Mouse (Mus musculus) limb, embryonic 13.5 days (tissue): ENCODE data around the gene Gm4201. TPM values are rescaled to one million over a fixed set of nuclear protein-coding genes. Genes with fewer than 3 reads are reported as not detected.
"Not testable (repeated sequence)": the region's sequence is repeated elsewhere in the genome, so short reads cannot be mapped to it uniquely, and the experiment has no call there.

Experiments used
- ATAC-seq: fragments of 200-750 bp; cut with Nextera tagmentation; 2 replicates; pipeline ENCODE4 v1.8.0; 2017; ENCODE audit warnings: low read depth, moderate number of reproducible peaks, moderate TSS enrichment; ENCODE audit not compliant: low FRiP score
- H3K27ac ChIP-seq: fragments of 300-500 bp; sonication (generic); 2 replicates; pipeline ENCODE4 v1.5.1; 2015; ENCODE audit warnings: inconsistent platforms, mild to moderate bottlenecking, moderate library complexity
- H3K27me3 ChIP-seq: fragments of 300-500 bp; sonication (generic); 2 replicates; pipeline ENCODE4 v1.6.1; 2015; ENCODE audit warnings: mild to moderate bottlenecking, inconsistent platforms
- H3K36me3 ChIP-seq: fragments of 300-500 bp; sonication (generic); 2 replicates; pipeline ENCODE4 v1.6.1; 2015; ENCODE audit warnings: inconsistent platforms, mild to moderate bottlenecking, moderate library complexity
- H3K4me1 ChIP-seq: fragments of 300-500 bp; sonication (generic); 2 replicates; pipeline ENCODE4 v1.6.1; 2015; ENCODE audit warnings: inconsistent platforms
- H3K4me2 ChIP-seq: fragments of 300-500 bp; sonication (generic); replicated peaks from 2 replicates; pipeline ENCODE4 v1.6.1; 2015; ENCODE audit warnings: inconsistent platforms, mild to moderate bottlenecking, moderate library complexity
- H3K4me3 ChIP-seq: fragments of 300-500 bp; sonication (generic); 2 replicates; pipeline ENCODE4 v1.5.1; 2015; ENCODE audit warnings: moderate library complexity, mild to moderate bottlenecking, inconsistent platforms
- H3K9ac ChIP-seq: fragments of 300-500 bp; sonication (generic); 2 replicates; pipeline ENCODE4 v1.6.1; 2015; ENCODE audit warnings: mild to moderate bottlenecking, inconsistent platforms
- H3K9me3 ChIP-seq: fragments of 300-500 bp; sonication (generic); 2 replicates; pipeline ENCODE4 v1.6.1; 2016; ENCODE audit warnings: inconsistent platforms
- WGBS: fragments of 180-500 bp; shearing (Covaris S2); methylation state at CpG from one replicate; pipeline ENCODE4 v1.1.7; 2015; 5-methylcytosine and 5-hydroxymethylcytosine counted together
- polyA plus RNA-seq: library from polyadenylated mRNA; unstranded; fragments of >200 nt; fragmentation: Nextera tagmentation; extraction: Ambion mirVana; gene quantifications from 2 replicates; pipeline ENCODE4 v1.2.1, GENCODE M21; 2015

Gm4201 gene
- polyA plus RNA-seq = not detected in 2 replicates

DNA sequence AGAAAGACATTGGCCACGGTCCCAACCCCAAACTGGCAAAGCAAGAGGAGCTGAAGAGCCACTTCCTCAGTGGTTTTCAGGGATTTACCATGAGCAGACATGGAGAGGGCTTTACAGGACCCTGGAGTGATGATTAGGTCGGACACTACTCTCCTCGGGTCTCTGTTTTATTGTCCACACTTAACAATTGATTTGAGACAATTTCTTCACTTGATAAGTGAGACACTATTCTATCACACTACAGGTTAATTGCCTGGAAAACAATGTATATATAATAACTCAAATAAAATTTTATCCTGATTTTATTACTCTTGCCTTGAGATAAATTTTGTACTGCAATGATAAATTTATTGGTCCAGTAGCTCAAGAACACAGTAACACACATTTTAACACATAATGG lies at the start of gene Gm4201:
Gm4201 (minus strand) TSS at position 101 of the 400 bp plus-strand sequence.
- H3K9ac ChIP-seq, H3K9me3 ChIP-seq: not testable (repeated sequence)
- no CpG with 5 or more reads among the region's 3 CpGs for WGBS

DNA sequence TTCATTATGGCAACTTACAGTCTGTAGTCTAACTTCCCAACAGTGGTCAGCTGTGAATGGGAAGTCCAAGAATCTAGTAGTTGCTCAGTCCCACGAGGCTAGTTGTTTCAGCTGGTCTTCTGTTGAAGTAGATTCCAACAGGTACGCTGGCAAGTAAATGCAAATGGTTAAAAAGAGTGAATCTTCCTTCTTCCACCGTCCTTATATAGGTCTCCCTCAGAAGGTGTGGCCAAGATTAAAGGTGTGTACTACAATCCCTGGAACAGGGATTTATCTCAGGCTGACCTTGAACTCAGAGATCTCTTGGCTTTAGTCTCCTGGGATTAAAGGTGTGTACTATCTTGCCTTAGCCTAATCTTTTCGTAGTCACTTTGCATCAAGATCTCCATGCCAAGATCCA lies 22.9 kb upstream of the Gm4201 start, which contains the start of gene Gm4565:
Gm4565 (minus strand) TSS at position 101 of the 400 bp plus-strand sequence.
- H3K4me2 ChIP-seq, H3K36me3 ChIP-seq: not testable (repeated sequence)

More for the DNA sequence above, at the start of gene Gm4201:
- not testable (repeated sequence) for H3K36me3 ChIP-seq, H3K4me2 ChIP-seq, ATAC-seq, H3K4me1 ChIP-seq, H3K27ac ChIP-seq, H3K27me3 ChIP-seq, H3K4me3 ChIP-seq

DNA sequence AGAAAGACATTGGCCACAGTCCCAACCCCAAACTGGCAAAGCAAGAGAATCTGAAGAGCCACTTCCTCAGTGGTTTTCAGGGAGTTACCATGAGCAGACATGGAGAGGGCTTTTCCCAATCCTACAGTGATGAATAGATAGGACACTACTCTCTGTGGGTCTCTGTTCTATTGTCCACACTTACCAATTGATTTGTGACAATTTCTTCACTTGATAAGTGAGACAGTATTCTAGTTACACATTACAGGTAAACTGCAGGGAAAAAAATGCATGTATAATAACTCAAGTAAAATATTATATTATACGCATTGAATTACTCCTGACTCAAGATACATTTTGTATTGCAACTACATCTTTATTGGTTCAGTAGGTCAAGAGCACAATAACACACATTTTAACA lies 30.4 kb downstream of the Gm4201 start, which contains the start of gene Gm8677:
Gm8677 (minus strand) TSS at position 101 of the 400 bp plus-strand sequence.
- H3K27ac ChIP-seq, H3K4me3 ChIP-seq, H3K36me3 ChIP-seq, H3K4me1 ChIP-seq, H3K27me3 ChIP-seq, H3K9ac ChIP-seq, H3K4me2 ChIP-seq, ATAC-seq, H3K9me3 ChIP-seq: not testable (repeated sequence)
- WGBS = no CpG with 5 or more reads among the region's 1 CpGs

More for the DNA sequence above, 22.9 kb upstream of the Gm4201 start, which contains the start of gene Gm4565:
- not testable (repeated sequence) for H3K27ac ChIP-seq, H3K27me3 ChIP-seq, ATAC-seq, H3K9ac ChIP-seq, H3K9me3 ChIP-seq, H3K4me3 ChIP-seq, H3K4me1 ChIP-seq
- WGBS = 81% methylated on average over 2 of the region's 4 CpGs

DNA sequence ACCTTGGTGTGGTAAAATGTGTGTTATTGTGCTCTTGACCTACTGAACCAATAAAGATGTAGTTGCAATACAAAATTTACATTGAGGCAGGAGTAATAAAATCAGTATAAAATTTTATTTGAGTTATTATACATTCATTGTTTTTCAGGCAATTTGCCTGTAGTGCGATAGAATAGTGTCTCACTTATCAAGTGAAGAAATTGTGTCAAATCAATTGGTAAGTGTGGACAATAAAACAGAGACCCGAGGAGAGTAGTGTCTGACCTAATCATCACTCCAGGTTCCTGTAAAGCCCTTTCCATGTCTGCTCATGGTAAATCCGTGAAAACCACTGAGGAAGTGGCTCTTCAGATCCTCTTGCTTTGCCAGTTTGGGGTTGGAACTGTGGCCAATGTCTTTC lies 42.5 kb downstream of the Gm4201 start, which contains the start of gene Vmn1r152:
Vmn1r152 (plus strand) TSS at position 301 of the 400 bp plus-strand sequence.
- not testable (repeated sequence) for H3K9ac ChIP-seq, ATAC-seq, H3K9me3 ChIP-seq, H3K36me3 ChIP-seq, H3K27ac ChIP-seq, H3K4me2 ChIP-seq, H3K4me3 ChIP-seq, H3K27me3 ChIP-seq, H3K4me1 ChIP-seq
- WGBS = no CpG with 5 or more reads among the region's 3 CpGs

Other genes with a start within 250 kb of the Gm4201 start
- not detected in 2 replicates for gene Gm4187, start 235.6 kb downstream of the Gm4201 start, polyA plus RNA-seq
- gene Gm8660, start 194.3 kb downstream of the Gm4201 start, polyA plus RNA-seq = not detected in 2 replicates
- gene Vmn1r148, start 151.8 kb downstream of the Gm4201 start, polyA plus RNA-seq = not detected in 2 replicates
- gene Vmn1r149, start 127.1 kb downstream of the Gm4201 start, polyA plus RNA-seq = not detected in 2 replicates
- not detected in 2 replicates for gene Gm10665, start 101.3 kb downstream of the Gm4201 start, polyA plus RNA-seq
- not detected in 2 replicates for gene Vmn1r151, start 65.7 kb downstream of the Gm4201 start, polyA plus RNA-seq
- not detected in 2 replicates for gene Vmn1r152, start 42.4 kb downstream of the Gm4201 start, polyA plus RNA-seq
- gene Gm8677, start 30.5 kb downstream of the Gm4201 start, polyA plus RNA-seq = not detected in 2 replicates
- not detected in 2 replicates for gene Gm4565, start 22.8 kb upstream of the Gm4201 start, polyA plus RNA-seq
- gene Vmn1r155, start 92.7 kb upstream of the Gm4201 start, polyA plus RNA-seq = not detected in 2 replicates
- not detected in 2 replicates for gene Gm8693, start 127.0 kb upstream of the Gm4201 start, polyA plus RNA-seq
- not detected in 2 replicates for gene Gm4567, start 154.4 kb upstream of the Gm4201 start, polyA plus RNA-seq
- not detected in 2 replicates for gene Vmn1r157, start 196.4 kb upstream of the Gm4201 start, polyA plus RNA-seq
- gene Vmn1r158, start 225.4 kb upstream of the Gm4201 start, polyA plus RNA-seq = not detected in 2 replicates